Mouse (Mus musculus): ENCODE data around the gene 4931429L15Rik. TPM values are rescaled to one million over a fixed set of nuclear protein-coding genes. Genes with fewer than 3 reads are reported as not detected.

The 4931429L15Rik gene
- polyA plus RNA-seq, 1 experiment from 2014 or later = not detected

GRCm38 (mm10) chr9:46256177-46256576 lies 63.6 kb downstream of the 4931429L15Rik start:
- no peak for ATAC-seq
- H3K9ac ChIP-seq (ENCODE audit: low read depth, low read length) = no peak overlapping the region
- no peaks in the 10 kb centered on the region for H3K4me1 ChIP-seq (replicated peaks; ENCODE audit: control insufficient read depth, insufficient read depth, low read length)
- no peak for TF ChIP-seq CTCF (IDR thresholded peaks at IDR 0.05; ENCODE audit: low read depth)
- H3K27me3 ChIP-seq (replicated peaks; ENCODE audit: control insufficient read depth, insufficient read depth, low read length) = no peaks in the 10 kb centered on the region
- no peak overlapping the region for H3K4me2 ChIP-seq (replicated peaks; ENCODE audit: low read depth)
- H3K36me3 ChIP-seq (ENCODE audit: control insufficient read depth, insufficient read depth) = no peaks in the 10 kb centered on the region
- H3K27ac ChIP-seq (ENCODE audit: low read depth, low read length) = no peak overlapping the region
- no peaks in the 10 kb centered on the region for H3K9me3 ChIP-seq (ENCODE audit: control insufficient read depth)
- WGBS = 87% methylated on average over 7 of the region's 7 CpGs
- no peak overlapping the region for H3K4me3 ChIP-seq (ENCODE audit: low read depth, low read length)

Other genes starting within 250 kb of the 4931429L15Rik start
- 28,401 and 28,927 TPM in 2 replicates for gene Apoa1, start 91.4 kb downstream of the 4931429L15Rik start, polyA plus RNA-seq (2015; fragmentation: Nextera tagmentation; extraction: Ambion mirVana)
- gene Apoc3, start 84.3 kb downstream of the 4931429L15Rik start, polyA plus RNA-seq (2015; fragmentation: Nextera tagmentation; extraction: Ambion mirVana) = 8,073 and 8,903 TPM in 2 replicates
- gene Apoa4, start 79.3 kb downstream of the 4931429L15Rik start, polyA plus RNA-seq (2015; fragmentation: Nextera tagmentation; extraction: Ambion mirVana) = 27,935 and 31,935 TPM in 2 replicates
- 0.56 and 0.64 TPM in 2 replicates for gene Apoa5, start 51.4 kb downstream of the 4931429L15Rik start, polyA plus RNA-seq (2015; fragmentation: Nextera tagmentation; extraction: Ambion mirVana)
- 21.6 and 24.4 TPM in 2 replicates for gene Zpr1, start 46.9 kb downstream of the 4931429L15Rik start, polyA plus RNA-seq (2015; fragmentation: Nextera tagmentation; extraction: Ambion mirVana)
- 6.4 and 8.0 TPM in 2 replicates for gene Bud13, start 37.0 kb downstream of the 4931429L15Rik start, polyA plus RNA-seq (2015; fragmentation: Nextera tagmentation; extraction: Ambion mirVana)